Mouse (Mus musculus) cerebellum, adult 2 months (tissue): ENCODE results near the gene Lyzl6. TPM values are rescaled to one million over a fixed set of nuclear protein-coding genes. Genes with fewer than 3 reads are reported as not detected.

Experiments
- DNase-seq, 2 experiments: peaks; one replicate each; pipeline ENCODE4 v3.0.0; 2021
- H3K27ac ChIP-seq: fragments of 200-500 bp; 2 replicates; pipeline ENCODE4 v1.5.1; 2012; ENCODE audit warnings: low read length, control low read depth, inconsistent platforms; ENCODE audit not compliant: insufficient read depth
- H3K27me3 ChIP-seq: fragments of 200-500 bp; 2 replicates; pipeline ENCODE4 v1.6.1; 2012; ENCODE audit warnings: inconsistent platforms, mild to moderate bottlenecking, low read length, moderate library complexity; ENCODE audit not compliant: control insufficient read depth, insufficient read depth
- H3K4me1 ChIP-seq: fragments of 200-500 bp; 2 replicates; pipeline ENCODE4 v1.6.1; 2011; ENCODE audit warnings: low read length; ENCODE audit not compliant: control insufficient read depth, insufficient read depth
- H3K4me3 ChIP-seq: fragments of 200-500 bp; replicated peaks from 2 replicates; pipeline ENCODE3; 2011; ENCODE audit warnings: mild to moderate bottlenecking, low read depth, low read length, control low read depth; ENCODE audit not compliant: insufficient read depth
- CTCF ChIP-seq: fragments of 200-500 bp; IDR thresholded peaks from 2 replicates; pipeline ENCODE4 v1.5.1; 2011; ENCODE audit warnings: low read depth, mild to moderate bottlenecking, control low read depth, low read length, moderate library complexity, borderline replicate concordance; ENCODE audit not compliant: insufficient read depth
- POLR2A ChIP-seq: fragments of 200-500 bp; IDR thresholded peaks from 2 replicates; pipeline ENCODE4 v1.6.1; 2011; ENCODE audit warnings: low read length, control low read depth, borderline replicate concordance; ENCODE audit not compliant: insufficient read depth
- WGBS: fragments of 180-500 bp; shearing (Covaris S2); methylation state at CpG from one replicate; pipeline ENCODE4 v1.1.7; 2018; 5-methylcytosine and 5-hydroxymethylcytosine counted together
- polyA plus RNA-seq: library from polyadenylated mRNA; depleted of rRNA; stranded (reverse); fragments of >200 nt; gene quantifications from 2 replicates; pipeline ENCODE4 v1.2.3, GENCODE M21; 2012

The Lyzl6 gene
- polyA plus RNA-seq, 1 experiment, result not detected

DNA sequence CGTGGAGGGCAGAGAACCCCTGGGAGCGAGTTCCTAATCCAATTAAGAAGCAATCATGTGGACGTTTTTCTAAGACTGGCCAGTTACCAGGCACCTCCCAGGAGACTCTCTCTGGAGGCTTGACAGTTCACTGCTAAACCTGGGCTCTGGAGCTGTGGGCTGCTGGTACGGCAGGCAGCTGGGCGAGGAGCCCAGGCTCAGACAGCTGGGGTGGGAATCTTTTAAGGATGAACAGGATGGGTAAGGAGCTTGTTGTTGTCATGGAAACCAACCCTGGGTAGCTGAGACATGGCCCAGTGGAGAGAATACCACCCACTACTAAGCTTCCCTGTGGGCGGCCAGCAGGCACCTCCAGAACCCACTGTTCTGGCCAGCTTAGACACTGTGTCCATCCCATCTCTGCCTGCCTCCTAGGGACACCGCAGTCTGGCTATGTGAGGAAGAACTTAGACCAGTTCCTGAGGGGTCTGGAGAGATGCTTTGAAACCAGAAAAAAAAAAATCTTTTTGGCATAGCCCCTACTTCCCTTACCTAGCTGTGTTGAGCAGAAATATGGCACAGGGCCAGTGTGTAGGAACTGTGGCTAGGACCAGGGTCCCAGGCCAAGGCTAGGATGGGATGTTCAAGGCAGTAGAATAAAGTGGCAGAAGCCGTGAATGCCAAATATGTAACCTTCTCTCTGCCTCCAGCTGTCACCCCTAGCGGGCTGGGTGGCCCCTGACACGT, 27.7 kb upstream of the Lyzl6 start:
- WGBS, result 12% methylated on average over 10 of the region's 10 CpGs

DNA sequence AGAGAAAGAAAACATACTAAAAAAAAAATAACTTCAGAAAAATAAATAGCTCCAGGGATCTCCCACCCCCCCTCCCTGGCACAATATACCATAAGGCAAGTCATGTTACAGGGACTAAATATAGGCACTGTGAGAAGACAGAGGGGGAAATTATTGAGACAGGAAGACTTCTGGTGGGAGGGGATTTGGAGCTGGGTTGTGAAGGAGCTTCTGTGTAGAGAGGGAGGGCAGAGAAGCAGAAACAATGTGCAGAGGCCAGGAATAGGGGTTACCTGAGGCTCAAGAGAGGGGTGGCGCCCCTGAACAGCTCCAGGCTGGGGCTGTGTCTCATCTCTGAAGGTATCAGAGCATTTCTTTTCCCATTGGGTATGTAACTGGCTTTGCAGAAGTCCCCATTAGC, 27.0 kb upstream of the Lyzl6 start:
- Histone ChIP-seq H3K4me1 (peaks cover 17% of the 10 kb centered on the region), H3K27ac (no peak overlapping the region), H3K4me3 (no peak overlapping the region), H3K27me3 (peaks cover 2% of the 10 kb centered on the region; the same call in 1 of the 2 replicates)
- DNase-seq, result no peak
- TF ChIP-seq POLR2A, result no peak
- TF ChIP-seq CTCF, result no peak
- WGBS, result 62% methylated on average over 1 of the region's 1 CpGs

More for the DNA sequence above, 27.7 kb upstream of the Lyzl6 start:
- DNase-seq, result peak; percentile 28 to 38
- H3K27me3 ChIP-seq, result peaks cover 2% of the 10 kb centered on the region; the same call in 1 of the 2 replicates
- no peak overlapping the region for H3K4me3 ChIP-seq
- H3K27ac ChIP-seq, result no peak overlapping the region
- peaks cover 17% of the 10 kb centered on the region for H3K4me1 ChIP-seq
- TF ChIP-seq POLR2A (no peak), CTCF (no peak)

DNA sequence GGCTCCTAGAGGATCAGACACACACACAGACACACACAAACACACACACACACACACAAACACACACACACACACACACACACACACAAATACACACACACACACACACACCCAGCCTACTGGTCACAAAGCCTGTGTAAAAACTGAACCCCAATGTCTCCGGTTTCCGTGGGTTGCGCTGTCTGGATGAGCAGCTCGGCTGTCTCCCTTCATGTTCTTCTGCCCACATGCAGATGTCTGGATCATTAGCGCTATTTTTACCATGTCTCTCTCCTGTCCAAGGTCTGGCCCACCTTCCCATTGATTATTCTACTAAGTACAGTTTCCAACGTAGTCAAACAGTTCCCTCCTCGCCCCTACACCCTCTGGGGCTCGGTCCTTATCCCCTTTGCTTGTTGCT, 24.4 kb upstream of the Lyzl6 start:
- Histone ChIP-seq H3K27ac (no peak overlapping the region), H3K4me3 (no peak overlapping the region), H3K27me3 (peaks cover 2% of the 10 kb centered on the region; the same call in 1 of the 2 replicates), H3K4me1 (peaks cover 17% of the 10 kb centered on the region)
- TF ChIP-seq CTCF (no peak), POLR2A (no peak)
- no peak for DNase-seq
- WGBS, result 92% methylated on average over 8 of the region's 8 CpGs

DNA sequence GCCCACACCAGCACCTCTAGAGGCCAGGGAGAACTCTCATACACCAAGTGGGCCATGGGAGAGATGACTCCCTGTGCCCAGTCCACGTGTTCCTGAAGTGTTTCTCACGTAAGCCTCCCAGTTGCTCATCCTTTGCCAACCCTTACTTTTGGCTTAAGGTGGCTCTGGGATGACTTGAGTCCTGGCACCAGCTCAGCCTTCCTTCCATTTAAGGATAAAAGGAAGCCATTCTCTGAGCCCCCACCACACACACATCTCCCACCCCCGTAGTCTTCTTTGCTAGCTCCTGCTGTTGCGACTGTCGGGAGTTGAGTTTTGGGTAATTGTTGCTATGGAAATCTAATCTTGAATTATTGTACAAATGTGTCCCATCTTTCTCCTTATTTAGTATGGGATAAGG, 23.9 kb upstream of the Lyzl6 start:
- 58% methylated on average over 5 of the region's 5 CpGs for WGBS
- H3K27me3 ChIP-seq, result peaks cover 2% of the 10 kb centered on the region; the same call in 1 of the 2 replicates
- TF ChIP-seq POLR2A (no peak), CTCF (no peak)
- no peak overlapping the region for H3K4me3 ChIP-seq
- no peak overlapping the region for H3K27ac ChIP-seq
- DNase-seq, result no peak
- peaks cover 17% of the 10 kb centered on the region for H3K4me1 ChIP-seq

DNA sequence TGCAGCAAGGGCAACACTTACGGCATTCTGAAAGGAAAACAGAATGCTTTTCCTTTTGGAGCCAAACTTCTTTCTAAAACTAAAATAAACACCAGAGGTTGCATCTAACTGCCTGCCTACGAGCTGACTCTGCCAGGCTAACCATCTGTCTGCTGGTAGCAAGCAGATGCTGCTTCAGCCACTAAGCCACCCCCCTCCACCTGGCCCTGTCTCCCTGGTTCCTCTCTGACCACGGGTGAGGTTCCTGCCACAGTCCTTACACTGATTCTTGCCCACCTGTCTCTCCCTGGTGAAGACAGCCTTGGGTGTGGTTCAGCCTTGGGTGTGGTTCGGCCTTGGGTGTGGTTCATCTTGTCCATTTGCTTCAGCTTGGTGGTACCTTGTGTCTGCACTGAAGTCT, 23.2 kb upstream of the Lyzl6 start:
- TF ChIP-seq POLR2A (no peak), CTCF (no peak)
- Histone ChIP-seq H3K4me1 (peaks cover 16% of the 10 kb centered on the region), H3K27ac (no peak overlapping the region), H3K4me3 (no peak overlapping the region), H3K27me3 (peaks cover under 1% of the 10 kb centered on the region; the same call in 1 of the 2 replicates)
- DNase-seq, result peak in 1 of 2 experiments; percentile 22
- WGBS, result 46% methylated on average over 4 of the region's 4 CpGs

DNA sequence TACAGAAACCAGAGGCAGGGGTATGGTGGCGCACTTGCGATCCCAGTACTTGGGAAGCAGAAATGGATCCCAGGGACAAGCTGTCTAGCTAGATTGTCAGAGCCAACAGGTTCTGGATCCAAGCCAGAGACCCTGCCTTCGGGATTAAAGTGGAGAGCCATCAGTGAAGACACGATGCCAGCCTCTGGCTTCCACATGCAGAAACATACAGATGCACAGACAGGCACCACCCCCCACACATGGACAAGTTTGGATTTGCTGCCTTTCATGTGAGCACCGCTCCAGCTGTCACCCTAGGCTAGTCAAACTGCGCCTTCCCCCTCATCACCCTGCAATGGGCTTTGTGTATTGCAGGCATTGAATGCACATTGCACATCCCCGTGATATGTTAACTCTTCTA, 19.5 kb upstream of the Lyzl6 start:
- Histone ChIP-seq H3K4me1 (peaks cover 4% of the 10 kb centered on the region), H3K4me3 (no peak overlapping the region), H3K27ac (no peak overlapping the region), H3K27me3 (no peaks in the 10 kb centered on the region)
- 27% methylated on average over 7 of the region's 7 CpGs for WGBS
- DNase-seq, result no peak
- TF ChIP-seq POLR2A, result no peak
- no peak for TF ChIP-seq CTCF

DNA sequence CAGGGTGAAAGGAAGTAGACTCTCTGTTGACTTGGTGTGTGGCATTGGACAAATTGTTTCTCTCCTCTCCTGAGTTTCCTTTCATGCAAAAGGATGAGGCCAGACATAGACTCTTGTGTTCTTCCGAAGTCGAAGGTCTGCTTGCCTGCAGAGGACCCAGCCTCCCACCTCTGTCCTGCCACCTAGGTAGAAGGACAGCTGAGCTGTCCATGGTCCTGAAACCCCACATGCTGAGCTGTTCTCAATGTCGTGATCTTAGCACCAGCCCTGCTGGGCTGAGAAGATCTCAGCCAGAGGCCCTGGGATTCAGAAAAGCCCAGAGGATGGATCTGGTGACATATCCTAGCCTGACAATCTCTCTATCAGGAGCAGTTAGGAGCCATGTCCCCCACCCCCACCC, 17.8 kb upstream of the Lyzl6 start:
- Histone ChIP-seq H3K27me3 (no peaks in the 10 kb centered on the region), H3K4me1 (no peaks in the 10 kb centered on the region), H3K4me3 (no peak overlapping the region), H3K27ac (no peak overlapping the region)
- 27% methylated on average over 3 of the region's 3 CpGs for WGBS
- no peak for DNase-seq
- TF ChIP-seq CTCF (no peak), POLR2A (no peak)

DNA sequence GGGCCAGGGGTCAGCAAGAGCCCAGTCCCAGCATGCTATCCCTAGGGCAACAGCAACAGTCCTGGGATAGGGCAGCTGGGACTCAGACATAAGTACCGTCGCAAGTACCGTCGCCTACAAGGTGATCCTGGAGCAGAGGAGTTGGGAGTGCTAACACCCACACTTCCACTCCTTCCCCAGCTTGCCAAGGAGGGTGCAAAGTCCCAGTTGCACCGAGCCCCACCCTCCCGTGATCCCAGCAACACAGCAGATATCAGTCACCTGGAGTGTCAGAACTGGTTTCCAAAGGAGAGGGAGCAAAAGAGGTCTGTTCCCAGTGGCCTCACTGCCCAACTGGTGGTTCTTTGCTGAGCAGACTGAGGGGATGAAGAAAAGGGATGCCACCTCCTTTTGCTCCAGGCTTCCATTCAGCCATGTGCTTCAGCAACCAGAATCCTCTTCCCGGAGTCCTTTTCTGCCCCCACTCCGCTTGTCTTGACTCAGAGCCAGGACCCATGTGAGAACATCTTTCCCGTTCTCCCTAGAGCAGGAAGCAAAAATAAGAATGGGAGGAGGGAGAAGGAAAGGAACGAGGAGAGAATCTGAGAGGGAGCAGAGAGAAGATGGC, 14.8 kb upstream of the Lyzl6 start:
- TF ChIP-seq CTCF (no peak), POLR2A (no peak)

More for the DNA sequence above, 14.8 kb upstream of the Lyzl6 start:
- no peak overlapping the region for H3K4me3 ChIP-seq
- DNase-seq, result no peak
- WGBS, result 52% methylated on average over 10 of the region's 10 CpGs
- no peak overlapping the region for H3K27ac ChIP-seq
- peaks cover 9% of the 10 kb centered on the region; the same call in 1 of the 2 replicates for H3K27me3 ChIP-seq
- H3K4me1 ChIP-seq, result peaks cover 4% of the 10 kb centered on the region
